Mouse (Mus musculus) heart, embryonic 13.5 days (tissue): Measurements from ENCODE around the gene Ifna15. TPM values are rescaled to one million over a fixed set of nuclear protein-coding genes. Genes with fewer than 3 reads are reported as not detected.

Experiments used
- ATAC-seq: fragments of 200-750 bp; cut with Nextera tagmentation; 2 replicates; pipeline ENCODE4 v1.8.0; 2017; ENCODE audit warnings: moderate TSS enrichment; ENCODE audit not compliant: insufficient number of reproducible peaks, low FRiP score, low TSS enrichment; ENCODE audit errors: extremely low read depth
- H3K27ac ChIP-seq: fragments of 300-500 bp; sonication (generic); replicated peaks from 2 replicates; pipeline ENCODE4 v1.5.1; 2015; ENCODE audit warnings: moderate library complexity, mild to moderate bottlenecking, inconsistent platforms
- H3K27me3 ChIP-seq: fragments of 300-500 bp; sonication (generic); replicated peaks from 2 replicates; pipeline ENCODE4 v1.6.1; 2015; ENCODE audit warnings: mild to moderate bottlenecking, inconsistent platforms
- H3K36me3 ChIP-seq: fragments of 300-500 bp; sonication (generic); 2 replicates; pipeline ENCODE4 v1.6.1; 2015; ENCODE audit warnings: mild to moderate bottlenecking, inconsistent platforms
- H3K4me1 ChIP-seq: fragments of 300-500 bp; sonication (generic); 2 replicates; pipeline ENCODE4 v1.6.1; 2015; ENCODE audit warnings: inconsistent platforms
- H3K4me2 ChIP-seq: fragments of 300-500 bp; sonication (generic); 2 replicates; pipeline ENCODE4 v1.6.1; 2015; ENCODE audit warnings: inconsistent platforms, mild to moderate bottlenecking, moderate library complexity
- H3K4me3 ChIP-seq: fragments of 300-500 bp; sonication (generic); 2 replicates; pipeline ENCODE4 v1.5.1; 2015; ENCODE audit warnings: moderate library complexity, mild to moderate bottlenecking, inconsistent platforms
- H3K9ac ChIP-seq: fragments of 300-500 bp; sonication (generic); 2 replicates; pipeline ENCODE4 v1.6.1; 2015; ENCODE audit warnings: inconsistent platforms, mild to moderate bottlenecking, moderate library complexity
- H3K9me3 ChIP-seq: fragments of 300-500 bp; sonication (generic); 2 replicates; pipeline ENCODE4 v1.6.1; 2016; ENCODE audit warnings: inconsistent platforms
- WGBS: fragments of 180-500 bp; shearing (Covaris S2); methylation state at CpG from one replicate; pipeline ENCODE4 v1.1.7; 2015; ENCODE audit warnings: mixed read lengths; 5-methylcytosine and 5-hydroxymethylcytosine counted together
- polyA plus RNA-seq: library from polyadenylated mRNA; unstranded; fragments of >200 nt; fragmentation: Nextera tagmentation; extraction: Ambion mirVana; gene quantifications from 2 replicates; pipeline ENCODE4 v1.2.1, GENCODE M21; 2015

Ifna15 gene
- polyA plus RNA-seq, 1 experiment from 2014 or later = not detected

GRCm38 (mm10) chr4:88513743-88514142 is 44.3 kb downstream of the Ifna15 start:
- Histone ChIP-seq H3K36me3 (no peaks in the 10 kb centered on the region), H3K27ac (no peak overlapping the region), H3K27me3 (no peaks in the 10 kb centered on the region), H3K4me2 (no peak overlapping the region), H3K4me3 (no peak overlapping the region), H3K4me1 (peaks cover 21% of the 10 kb centered on the region), H3K9me3 (no peaks in the 10 kb centered on the region), H3K9ac (no peak overlapping the region)
- no peak for ATAC-seq
- 52% methylated on average over 4 of the region's 4 CpGs for WGBS

Other genes starting within 250 kb of the Ifna15 start
- 9.3 and 10.4 TPM in 2 replicates for gene Hacd4, start 119.3 kb downstream of the Ifna15 start, polyA plus RNA-seq
- gene Ifnb1, start 35.5 kb downstream of the Ifna15 start, polyA plus RNA-seq = not detected in 2 replicates
- not detected in 2 replicates for gene Ifna14, start 13.6 kb upstream of the Ifna15 start, polyA plus RNA-seq
- not detected in 2 replicates for gene Ifna9, start 34.1 kb upstream of the Ifna15 start, polyA plus RNA-seq
- gene Ifna12, start 45.1 kb upstream of the Ifna15 start, polyA plus RNA-seq = not detected in 2 replicates
- gene C87499, start 76.2 kb upstream of the Ifna15 start, polyA plus RNA-seq = not detected in 2 replicates
- gene Ifna13, start 86.2 kb upstream of the Ifna15 start, polyA plus RNA-seq = not detected in 2 replicates
- not detected in 2 replicates for gene Ifna16, start 118.7 kb upstream of the Ifna15 start, polyA plus RNA-seq
- not detected in 2 replicates for gene Ifna2, start 125.7 kb upstream of the Ifna15 start, polyA plus RNA-seq
- not detected in 2 replicates for gene Ifnab, start 133.1 kb upstream of the Ifna15 start, polyA plus RNA-seq
- gene Gm26566, start 163.6 kb upstream of the Ifna15 start, polyA plus RNA-seq = 0.33 and 0.84 TPM in 2 replicates
- 70.7 and 76.5 TPM in 2 replicates for gene Klhl9, start 164.2 kb upstream of the Ifna15 start, polyA plus RNA-seq
- not detected in 2 replicates for gene Gm13271, start 196.6 kb upstream of the Ifna15 start, polyA plus RNA-seq
- gene Gm13283, start 201.9 kb upstream of the Ifna15 start, polyA plus RNA-seq = 0.20 and 0.31 TPM in 2 replicates
- gene Gm13290, start 215.6 kb upstream of the Ifna15 start, polyA plus RNA-seq = 0.29 TPM in 1 of 2 replicates, not detected in the other
- gene Gm13289, start 218.7 kb upstream of the Ifna15 start, polyA plus RNA-seq = not detected in 2 replicates
- gene Gm13272, start 221.6 kb upstream of the Ifna15 start, polyA plus RNA-seq = not detected in 2 replicates
- gene Ifnz, start 223.9 kb upstream of the Ifna15 start, polyA plus RNA-seq = not detected in 2 replicates
- gene Gm13276, start 227.5 kb upstream of the Ifna15 start, polyA plus RNA-seq = not detected in 2 replicates
- not detected in 2 replicates for gene Gm13277, start 230.4 kb upstream of the Ifna15 start, polyA plus RNA-seq
- not detected in 2 replicates for gene Gm13278, start 233.3 kb upstream of the Ifna15 start, polyA plus RNA-seq
- not detected in 2 replicates for gene Gm13275, start 236.2 kb upstream of the Ifna15 start, polyA plus RNA-seq
- gene Gm13279, start 239.2 kb upstream of the Ifna15 start, polyA plus RNA-seq = not detected in 2 replicates
- 0.68 and 0.82 TPM in 2 replicates for gene Gm13285, start 241.4 kb upstream of the Ifna15 start, polyA plus RNA-seq
- not detected in 2 replicates for gene Gm13287, start 245.0 kb upstream of the Ifna15 start, polyA plus RNA-seq
- not detected in 2 replicates for gene Gm13288, start 247.3 kb upstream of the Ifna15 start, polyA plus RNA-seq